Mouse (Mus musculus): ENCODE measurements around the gene Olfr982. TPM values are rescaled to one million over a fixed set of nuclear protein-coding genes. Genes with fewer than 3 reads are reported as not detected.

Olfr982 gene
- 0.04 TPM for polyA plus RNA-seq (2017; shearing (Covaris generic))

DNA sequence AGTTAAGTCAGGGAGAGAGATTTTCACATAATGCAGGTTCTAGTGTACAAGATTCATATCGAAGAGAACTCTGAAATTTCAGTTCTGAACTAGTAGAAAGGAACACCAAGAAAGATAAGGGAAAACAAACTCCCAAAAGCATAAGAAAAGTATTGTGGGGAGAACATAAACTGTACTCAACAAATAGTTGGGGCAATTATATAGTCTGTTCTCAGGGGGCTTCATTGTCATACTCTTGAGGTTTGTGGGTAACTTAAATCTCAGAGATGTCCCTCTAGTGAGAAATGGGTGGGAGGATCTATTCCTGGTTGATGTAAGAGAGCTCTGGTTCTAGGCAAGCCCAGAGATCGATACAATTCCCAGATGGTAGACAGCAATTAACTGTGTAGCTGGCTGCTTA lies at the start of gene Olfr982:
Olfr982 (plus strand) TSS at position 301 of the 400 bp plus-strand sequence.

GRCm38 (mm10) chr9:40093495-40093894 lies 19.9 kb downstream of the Olfr982 start, which contains the start of gene Olfr983:
Olfr983 (minus strand) TSS chr9:40093595.

GRCm38 (mm10) chr9:40114106-40114505 lies 40.5 kb downstream of the Olfr982 start, which contains the start of gene Olfr984:
Olfr984 (minus strand) TSS chr9:40114206.

Other genes starting within 250 kb of the Olfr982 start
- not detected for gene Olfr971, start 237.0 kb upstream of the Olfr982 start, polyA plus RNA-seq (2017; shearing (Covaris generic))
- gene Olfr972, start 207.4 kb upstream of the Olfr982 start, polyA plus RNA-seq (2017; shearing (Covaris generic)): not detected
- not detected for gene Olfr229, start 166.5 kb upstream of the Olfr982 start, polyA plus RNA-seq (2017; shearing (Covaris generic))
- 0.10 TPM for gene Olfr974, start 136.3 kb upstream of the Olfr982 start, polyA plus RNA-seq (2017; shearing (Covaris generic))
- gene Olfr975, start 121.8 kb upstream of the Olfr982 start, polyA plus RNA-seq (2017; shearing (Covaris generic)): not detected
- not detected for gene Olfr976, start 112.7 kb upstream of the Olfr982 start, polyA plus RNA-seq (2017; shearing (Covaris generic))
- not detected for gene Olfr978, start 81.7 kb upstream of the Olfr982 start, polyA plus RNA-seq (2017; shearing (Covaris generic))
- not detected for gene Olfr979, start 70.4 kb upstream of the Olfr982 start, polyA plus RNA-seq (2017; shearing (Covaris generic))
- gene Olfr980, start 64.2 kb upstream of the Olfr982 start, polyA plus RNA-seq (2017; shearing (Covaris generic)): not detected
- not detected for gene Olfr981, start 52.4 kb upstream of the Olfr982 start, polyA plus RNA-seq (2017; shearing (Covaris generic))
- gene Olfr983, start 19.8 kb downstream of the Olfr982 start, polyA plus RNA-seq (2017; shearing (Covaris generic)): not detected
- not detected for gene Olfr984, start 40.4 kb downstream of the Olfr982 start, polyA plus RNA-seq (2017; shearing (Covaris generic))
- not detected for gene Olfr985, start 56.4 kb downstream of the Olfr982 start, polyA plus RNA-seq (2017; shearing (Covaris generic))
- gene Tmem225, start 74.3 kb downstream of the Olfr982 start, polyA plus RNA-seq (2017; shearing (Covaris generic)): not detected
- not detected for gene Olfr986, start 107.1 kb downstream of the Olfr982 start, polyA plus RNA-seq (2017; shearing (Covaris generic))
- gene Zfp202, start 118.5 kb downstream of the Olfr982 start, polyA plus RNA-seq (2017; shearing (Covaris generic)): 3.7 TPM
- gene Scn3b, start 195.4 kb downstream of the Olfr982 start, polyA plus RNA-seq (2017; shearing (Covaris generic)): not detected